Mouse (Mus musculus) 416B (cell line): ENCODE data around the gene Ntn4.

Source experiments
- DNase-seq: peaks from one replicate; pipeline ENCODE4 v3.0.0; 2011; ENCODE audit warnings: low read depth

Gene Ntn4

GRCm38 (mm10) chr10:93640521-93640952 lies at the start of gene Ntn4:
Gene Ntn4, plus strand, starts transcription at chr10:93640681.
- no peak for DNase-seq

GRCm38 (mm10) chr10:93592456-93592855 lies 48.0 kb upstream of the Ntn4 start:
- DNase-seq: peak; percentile 74

- DNase-seq: peak; percentile 87
These were observed 46.4 kb upstream of the Ntn4 start for GRCm38 (mm10) chr10:93594022-93594482.

- DNase-seq: no peak
These were observed 44.6 kb upstream of the Ntn4 start for GRCm38 (mm10) chr10:93595831-93596230.

- DNase-seq: no peak
These were observed 43.8 kb upstream of the Ntn4 start for GRCm38 (mm10) chr10:93596641-93597040.

GRCm38 (mm10) chr10:93602309-93602708 lies 38.2 kb upstream of the Ntn4 start:
- DNase-seq: no peak

GRCm38 (mm10) chr10:93603256-93603655 lies 37.2 kb upstream of the Ntn4 start:
- DNase-seq: no peak

GRCm38 (mm10) chr10:93606326-93606725 lies 34.2 kb upstream of the Ntn4 start:
- DNase-seq: no peak

- no peak for DNase-seq
These were observed 32.4 kb upstream of the Ntn4 start for GRCm38 (mm10) chr10:93608051-93608450.

- DNase-seq: no peak
These were observed 31.2 kb upstream of the Ntn4 start for GRCm38 (mm10) chr10:93609236-93609635.

- no peak for DNase-seq
These were observed 29.6 kb upstream of the Ntn4 start for GRCm38 (mm10) chr10:93610896-93611295.

- peak; percentile 46 for DNase-seq
These were observed 29.0 kb upstream of the Ntn4 start for GRCm38 (mm10) chr10:93611419-93612007.

- DNase-seq: no peak
These were observed 25.6 kb upstream of the Ntn4 start for GRCm38 (mm10) chr10:93614850-93615249.

- no peak for DNase-seq
These were observed 19.9 kb upstream of the Ntn4 start for GRCm38 (mm10) chr10:93620438-93621179.

GRCm38 (mm10) chr10:93623725-93624124 lies 16.8 kb upstream of the Ntn4 start:
- DNase-seq: no peak

- no peak for DNase-seq
These were observed 16.3 kb upstream of the Ntn4 start for GRCm38 (mm10) chr10:93624151-93624550.

GRCm38 (mm10) chr10:93630310-93630709 lies 10.2 kb upstream of the Ntn4 start:
- DNase-seq: no peak

- no peak for DNase-seq
These were observed 8.4 kb upstream of the Ntn4 start for GRCm38 (mm10) chr10:93632086-93632485.

- DNase-seq: no peak
These were observed 6.9 kb upstream of the Ntn4 start for GRCm38 (mm10) chr10:93633563-93633962.

GRCm38 (mm10) chr10:93633971-93634370 lies 6.5 kb upstream of the Ntn4 start:
- DNase-seq: no peak

GRCm38 (mm10) chr10:93635941-93636340 lies 4.5 kb upstream of the Ntn4 start:
- no peak for DNase-seq

GRCm38 (mm10) chr10:93640953-93641820 lies 706 bp downstream of the Ntn4 start:
- DNase-seq: no peak
